Mouse (Mus musculus): ENCODE measurements around the gene Fmnl2. TPM values are rescaled to one million over a fixed set of nuclear protein-coding genes. Genes with fewer than 3 reads are reported as not detected.

Gene Fmnl2
- total and polyA plus RNA-seq, 2 experiments from 2014 or later: 9.1 to 41.8 TPM

GRCm38 (mm10) chr2:52943644-52944423 lies 86.2 kb downstream of the Fmnl2 start:
- Histone ChIP-seq H3K4me1 (ENCODE audit: insufficient read depth) (peaks cover 7% of the 10 kb centered on the region; the same call in 1 of the 2 replicates), H3K36me3 (ENCODE audit: insufficient read depth) (no peaks in the 10 kb centered on the region), H3K9me3 (ENCODE audit: low read length) (no peaks in the 10 kb centered on the region), H3K9ac (no peak overlapping the region), H3K27ac (ENCODE audit: low read depth, low read length) (0 out of 2 replicates have a peak overlapping the region, but pooled peaks have one; percentile 16), H3K4me2 (ENCODE audit: low read depth) (no peak overlapping the region), H3K4me3 (ENCODE audit: low read depth, low read length) (no peak overlapping the region), H3K27me3 (ENCODE audit: insufficient read depth, low read length) (no peaks in the 10 kb centered on the region)
- TF ChIP-seq CTCF (IDR thresholded peaks at IDR 0.05; ENCODE audit: low read depth): no peak
- 65% methylated on average over 9 of the region's 9 CpGs for WGBS
- peak; percentile 15; the same call in 1 of the 2 replicates for ATAC-seq
- DNase-seq: no peak

GRCm38 (mm10) chr2:52944594-52944993 lies 86.9 kb downstream of the Fmnl2 start:
- no peak for TF ChIP-seq CTCF (IDR thresholded peaks at IDR 0.05; ENCODE audit: low read depth)
- 87% methylated on average over 5 of the region's 5 CpGs for WGBS
- Histone ChIP-seq H3K9ac (no peak overlapping the region), H3K27ac (ENCODE audit: low read depth, low read length) (no peak overlapping the region), H3K36me3 (ENCODE audit: insufficient read depth) (no peaks in the 10 kb centered on the region), H3K9me3 (ENCODE audit: low read length) (no peaks in the 10 kb centered on the region), H3K4me2 (ENCODE audit: low read depth) (no peak overlapping the region), H3K4me1 (ENCODE audit: insufficient read depth) (peaks cover 7% of the 10 kb centered on the region; the same call in 1 of the 2 replicates), H3K4me3 (ENCODE audit: low read depth, low read length) (no peak overlapping the region), H3K27me3 (ENCODE audit: insufficient read depth, low read length) (no peaks in the 10 kb centered on the region)
- DNase-seq (no peak), ATAC-seq (no peak)

- Histone ChIP-seq H3K9ac (no peak overlapping the region), H3K36me3 (ENCODE audit: insufficient read depth) (no peaks in the 10 kb centered on the region), H3K4me1 (ENCODE audit: insufficient read depth) (peaks cover 7% of the 10 kb centered on the region; the same call in 1 of the 2 replicates), H3K9me3 (ENCODE audit: low read length) (no peaks in the 10 kb centered on the region), H3K27ac (ENCODE audit: low read depth, low read length) (no peak overlapping the region), H3K4me2 (ENCODE audit: low read depth) (no peak overlapping the region), H3K27me3 (ENCODE audit: insufficient read depth, low read length) (no peaks in the 10 kb centered on the region), H3K4me3 (ENCODE audit: low read depth, low read length) (no peak overlapping the region)
- ATAC-seq (no peak), DNase-seq (no peak)
- TF ChIP-seq CTCF (IDR thresholded peaks at IDR 0.05; ENCODE audit: low read depth): no peak
- WGBS: 47% methylated on average over 2 of the region's 2 CpGs
These were observed 88.4 kb downstream of the Fmnl2 start for GRCm38 (mm10) chr2:52946074-52946473.

- Histone ChIP-seq H3K36me3 (ENCODE audit: insufficient read depth) (no peaks in the 10 kb centered on the region), H3K4me2 (ENCODE audit: low read depth) (no peak overlapping the region), H3K27ac (ENCODE audit: low read depth, low read length) (no peak overlapping the region), H3K9me3 (ENCODE audit: low read length) (no peaks in the 10 kb centered on the region), H3K4me1 (ENCODE audit: insufficient read depth) (peaks cover 7% of the 10 kb centered on the region; the same call in 1 of the 2 replicates), H3K4me3 (ENCODE audit: low read depth, low read length) (no peak overlapping the region), H3K9ac (no peak overlapping the region), H3K27me3 (ENCODE audit: insufficient read depth, low read length) (no peaks in the 10 kb centered on the region)
- peak; percentile 42 for ATAC-seq
- DNase-seq: no peak
- 23% methylated on average over 11 of the region's 11 CpGs for WGBS
- no peak for TF ChIP-seq CTCF (IDR thresholded peaks at IDR 0.05; ENCODE audit: low read depth)
These were observed 89.0 kb downstream of the Fmnl2 start for GRCm38 (mm10) chr2:52946524-52947186.

- H3K9ac ChIP-seq: no peak overlapping the region
- H3K9me3 ChIP-seq (ENCODE audit: low read length): no peaks in the 10 kb centered on the region
- no peak for TF ChIP-seq CTCF (IDR thresholded peaks at IDR 0.05; ENCODE audit: low read depth)
- 96% methylated on average over 3 of the region's 3 CpGs for WGBS
- ATAC-seq: no peak
- no peak for DNase-seq
- no peaks in the 10 kb centered on the region for H3K36me3 ChIP-seq (ENCODE audit: insufficient read depth)
- no peaks in the 10 kb centered on the region for H3K27me3 ChIP-seq (ENCODE audit: insufficient read depth, low read length)
- no peak overlapping the region for H3K4me2 ChIP-seq (ENCODE audit: low read depth)
- no peak overlapping the region for H3K4me3 ChIP-seq (ENCODE audit: low read depth, low read length)
- no peak overlapping the region for H3K27ac ChIP-seq (ENCODE audit: low read depth, low read length)
- H3K4me1 ChIP-seq (ENCODE audit: insufficient read depth): 0 out of 2 replicates have a peak, but pooled peaks cover 7% of the 10 kb centered on the region
These were observed 90.7 kb downstream of the Fmnl2 start for GRCm38 (mm10) chr2:52948406-52948805.

GRCm38 (mm10) chr2:52949556-52949955 lies 91.9 kb downstream of the Fmnl2 start:
- Histone ChIP-seq H3K9ac (no peak overlapping the region), H3K27me3 (ENCODE audit: insufficient read depth, low read length) (no peaks in the 10 kb centered on the region), H3K27ac (ENCODE audit: low read depth, low read length) (no peak overlapping the region), H3K36me3 (ENCODE audit: insufficient read depth) (no peaks in the 10 kb centered on the region), H3K4me1 (ENCODE audit: insufficient read depth) (no peaks in the 10 kb centered on the region), H3K9me3 (ENCODE audit: low read length) (no peaks in the 10 kb centered on the region), H3K4me3 (ENCODE audit: low read depth, low read length) (no peak overlapping the region), H3K4me2 (ENCODE audit: low read depth) (no peak overlapping the region)
- no peak for ATAC-seq
- WGBS: 90% methylated on average over 4 of the region's 4 CpGs
- no peak for DNase-seq
- no peak for TF ChIP-seq CTCF (IDR thresholded peaks at IDR 0.05; ENCODE audit: low read depth)

GRCm38 (mm10) chr2:52950226-52950625 lies 92.6 kb downstream of the Fmnl2 start:
- Histone ChIP-seq H3K4me3 (ENCODE audit: low read depth, low read length) (no peak overlapping the region), H3K9ac (no peak overlapping the region), H3K27ac (ENCODE audit: low read depth, low read length) (no peak overlapping the region), H3K36me3 (ENCODE audit: insufficient read depth) (no peaks in the 10 kb centered on the region), H3K27me3 (ENCODE audit: insufficient read depth, low read length) (no peaks in the 10 kb centered on the region), H3K4me2 (ENCODE audit: low read depth) (no peak overlapping the region), H3K9me3 (ENCODE audit: low read length) (no peaks in the 10 kb centered on the region), H3K4me1 (ENCODE audit: insufficient read depth) (no peaks in the 10 kb centered on the region)
- no peak for TF ChIP-seq CTCF (IDR thresholded peaks at IDR 0.05; ENCODE audit: low read depth)
- WGBS: 86% methylated on average over 4 of the region's 4 CpGs
- ATAC-seq (no peak), DNase-seq (no peak)
